Mouse (Mus musculus) cortical plate, adult 2 months (tissue): ENCODE data around the gene Fignl2.

ENCODE experiments used
- CTCF ChIP-seq: fragments of 200-500 bp; IDR thresholded peaks from 2 replicates; pipeline ENCODE4 v1.5.1; 2011; ENCODE audit warnings: mild to moderate bottlenecking, control low read depth, low read length; ENCODE audit not compliant: insufficient read depth; ENCODE audit errors: extremely low read depth
- POLR2A ChIP-seq: fragments of 200-500 bp; IDR thresholded peaks from 2 replicates; pipeline ENCODE4 v1.6.1; 2011; ENCODE audit warnings: mild to moderate bottlenecking, low read length, control low read depth; ENCODE audit not compliant: insufficient read depth; ENCODE audit errors: extremely low read depth

DNA sequence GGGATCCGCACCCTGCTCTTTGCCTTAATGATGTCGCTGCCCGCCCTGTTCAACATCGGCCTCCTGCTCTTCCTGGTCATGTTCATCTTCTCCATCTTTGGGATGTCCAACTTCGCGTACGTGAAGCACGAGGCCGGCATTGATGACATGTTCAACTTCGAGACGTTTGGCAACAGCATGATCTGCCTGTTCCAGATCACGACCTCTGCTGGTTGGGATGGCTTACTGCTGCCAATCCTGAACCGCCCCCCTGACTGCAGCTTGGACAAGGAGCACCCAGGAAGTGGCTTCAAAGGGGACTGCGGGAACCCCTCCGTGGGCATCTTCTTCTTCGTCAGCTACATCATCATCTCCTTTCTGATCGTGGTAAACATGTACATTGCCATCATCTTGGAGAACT lies 38.7 kb downstream of the Fignl2 start:
- TF ChIP-seq CTCF: peak; percentile 17; the same call in 1 of the 2 replicates
- TF ChIP-seq POLR2A: no peak
